Mouse (Mus musculus) heart, postnatal 4 days (tissue): ENCODE data around the gene Sys1. TPM values are rescaled to one million over a fixed set of nuclear protein-coding genes. Genes with fewer than 3 reads are reported as not detected.
A peak's percentile ranks its signal among the peaks of the same experiment; 100 is the strongest.

Source experiments
- DNase-seq: peaks from one replicate; pipeline ENCODE4 v3.0.0; 2021
- total RNA-seq, 2 experiments: library from RNA; stranded (reverse); gene quantifications; 2 replicates each; pipeline ENCODE4 v1.2.3; 2021

Sys1 gene
- total RNA-seq, 2 experiments from 2014 or later = 20.2 to 23.1 TPM

GRCm38 (mm10) chr2:164435216-164436090 lies 21.3 kb upstream of the Sys1 start:
- no peak for DNase-seq

- DNase-seq = no peak
Measured at GRCm38 (mm10) chr2:164436215-164436913, 20.4 kb upstream of the Sys1 start.

- DNase-seq = no peak
Measured at GRCm38 (mm10) chr2:164436961-164437360, 19.8 kb upstream of the Sys1 start.

GRCm38 (mm10) chr2:164437710-164438109 lies 19.1 kb upstream of the Sys1 start:
- DNase-seq = no peak

- DNase-seq = no peak
Measured at GRCm38 (mm10) chr2:164438257-164438656, 18.5 kb upstream of the Sys1 start.

GRCm38 (mm10) chr2:164439001-164439421 lies 17.8 kb upstream of the Sys1 start:
- no peak for DNase-seq

- no peak for DNase-seq
Measured at GRCm38 (mm10) chr2:164440314-164440713, 16.4 kb upstream of the Sys1 start.

- DNase-seq = no peak
Measured at GRCm38 (mm10) chr2:164441155-164441554, 15.6 kb upstream of the Sys1 start.

GRCm38 (mm10) chr2:164441731-164442130 lies 15.0 kb upstream of the Sys1 start:
- DNase-seq = no peak

- DNase-seq = peak; percentile 50
Measured at GRCm38 (mm10) chr2:164442315-164443050, 14.3 kb upstream of the Sys1 start.

GRCm38 (mm10) chr2:164443051-164443437 lies 13.7 kb upstream of the Sys1 start:
- DNase-seq = peak; percentile 88

GRCm38 (mm10) chr2:164443460-164444000 lies 13.2 kb upstream of the Sys1 start, which contains the start of gene Sdc4:
Gene Sdc4, minus strand, starts transcription at chr2:164443887.
- DNase-seq = no peak

- no peak for DNase-seq
Measured at GRCm38 (mm10) chr2:164444701-164445100, 12.1 kb upstream of the Sys1 start.

- DNase-seq = no peak
Measured at GRCm38 (mm10) chr2:164445399-164446085, 11.2 kb upstream of the Sys1 start.

GRCm38 (mm10) chr2:164446086-164446469 lies 10.7 kb upstream of the Sys1 start:
- DNase-seq = no peak

GRCm38 (mm10) chr2:164448140-164448539 lies 8.6 kb upstream of the Sys1 start:
- no peak for DNase-seq

GRCm38 (mm10) chr2:164448921-164449320 lies 7.8 kb upstream of the Sys1 start:
- no peak for DNase-seq

- DNase-seq = no peak
Measured at GRCm38 (mm10) chr2:164449341-164450042, 7.3 kb upstream of the Sys1 start.

GRCm38 (mm10) chr2:164452000-164452676 lies 4.6 kb upstream of the Sys1 start:
- peak; percentile 82 for DNase-seq

- DNase-seq = peak; percentile 51
Measured at GRCm38 (mm10) chr2:164453047-164453757, 3.6 kb upstream of the Sys1 start.
